Mouse (Mus musculus) heart, embryonic 16.5 days (tissue): ENCODE data around the gene Fcf1. TPM values are rescaled to one million over a fixed set of nuclear protein-coding genes. Genes with fewer than 3 reads are reported as not detected.

Source experiments
- ATAC-seq: fragments of 200-750 bp; cut with Nextera tagmentation; replicated peaks from 2 replicates; pipeline ENCODE4 v1.8.0; 2017; ENCODE audit warnings: moderate number of reproducible peaks; ENCODE audit not compliant: insufficient read depth, low FRiP score; ENCODE audit errors: extremely low read depth
- H3K27ac ChIP-seq: fragments of 300-500 bp; sonication (generic); 2 replicates; pipeline ENCODE4 v1.5.1; 2014; ENCODE audit warnings: mild to moderate bottlenecking, low read length, control low read depth, moderate library complexity
- H3K27me3 ChIP-seq: fragments of 300-500 bp; sonication (generic); 2 replicates; pipeline ENCODE4 v1.6.1; 2014; ENCODE audit warnings: low read length, mixed read lengths; ENCODE audit not compliant: control insufficient read depth, insufficient read depth
- H3K36me3 ChIP-seq: fragments of 300-500 bp; sonication (generic); 2 replicates; pipeline ENCODE4 v1.6.1; 2014; ENCODE audit not compliant: control insufficient read depth, insufficient read depth
- H3K4me1 ChIP-seq: fragments of 300-500 bp; sonication (generic); 2 replicates; pipeline ENCODE4 v1.6.1; 2014; ENCODE audit warnings: low read length, mixed read lengths; ENCODE audit not compliant: control insufficient read depth, insufficient read depth
- H3K4me2 ChIP-seq: fragments of 300-500 bp; sonication (generic); 2 replicates; pipeline ENCODE4 v1.6.1; 2014; ENCODE audit warnings: low read depth, mild to moderate bottlenecking, control low read depth, low read length
- H3K4me3 ChIP-seq: fragments of 300-500 bp; sonication (generic); 2 replicates; pipeline ENCODE4 v1.5.1; 2014; ENCODE audit warnings: mild to moderate bottlenecking, control low read depth, low read length
- H3K9ac ChIP-seq: fragments of 300-500 bp; sonication (generic); 2 replicates; pipeline ENCODE4 v1.6.1; 2014; ENCODE audit warnings: low read length, control low read depth
- H3K9me3 ChIP-seq: fragments of 300-500 bp; sonication (generic); replicated peaks from 2 replicates; pipeline ENCODE4 v1.6.1; 2016; ENCODE audit warnings: low read length; ENCODE audit not compliant: control insufficient read depth
- WGBS: fragments of 180-500 bp; shearing (Covaris S2); extraction: QIAGEN DNeasy Blood & Tissue Kit; methylation state at CpG from one replicate; pipeline ENCODE4 v1.1.7; 2014; 5-methylcytosine and 5-hydroxymethylcytosine counted together
- polyA plus RNA-seq: library from polyadenylated mRNA; unstranded; fragments of >200 nt; fragmentation: Nextera tagmentation; extraction: Ambion mirVana; gene quantifications from 2 replicates; pipeline ENCODE4 v1.2.1, GENCODE M21; 2015

Gene Fcf1
- polyA plus RNA-seq, 1 experiment from 2014 or later = 98.0 TPM

GRCm38 (mm10) chr12:84956317-84956716, 14.4 kb upstream of the Fcf1 start:
- 81% methylated on average over 3 of the region's 3 CpGs for WGBS
- Histone ChIP-seq H3K9me3 (no peaks in the 10 kb centered on the region), H3K9ac (no peak overlapping the region), H3K27me3 (no peaks in the 10 kb centered on the region), H3K36me3 (peaks cover 2% of the 10 kb centered on the region; the same call in 1 of the 2 replicates), H3K27ac (no peak overlapping the region), H3K4me2 (no peak overlapping the region), H3K4me3 (no peak overlapping the region), H3K4me1 (peaks cover 8% of the 10 kb centered on the region; the same call in 1 of the 2 replicates)
- no peak for ATAC-seq

- Histone ChIP-seq H3K9me3 (no peaks in the 10 kb centered on the region), H3K9ac (no peak overlapping the region), H3K4me2 (no peak overlapping the region), H3K4me3 (no peak overlapping the region), H3K4me1 (peaks cover 10% of the 10 kb centered on the region), H3K36me3 (peaks cover 2% of the 10 kb centered on the region; the same call in 1 of the 2 replicates), H3K27me3 (no peaks in the 10 kb centered on the region), H3K27ac (no peak overlapping the region)
- 70% methylated on average over 1 of the region's 1 CpGs for WGBS
- ATAC-seq = no peak
These were observed 11.8 kb upstream of the Fcf1 start for GRCm38 (mm10) chr12:84958794-84959356.

GRCm38 (mm10) chr12:84962606-84963005, 8.1 kb upstream of the Fcf1 start:
- H3K9me3 ChIP-seq = no peaks in the 10 kb centered on the region
- H3K9ac ChIP-seq = no peak overlapping the region
- peak overlapping the region; percentile 37 for H3K4me2 ChIP-seq
- no peak overlapping the region for H3K4me3 ChIP-seq
- peak overlapping the region; percentile 83 for H3K27ac ChIP-seq
- H3K27me3 ChIP-seq = no peaks in the 10 kb centered on the region
- ATAC-seq = peak; percentile 77
- peaks cover 10% of the 10 kb centered on the region for H3K4me1 ChIP-seq
- H3K36me3 ChIP-seq = no peaks in the 10 kb centered on the region; the same call in 1 of the 2 replicates
- WGBS = 37% methylated on average over 7 of the region's 7 CpGs

GRCm38 (mm10) chr12:84968831-84969655, 1.7 kb upstream of the Fcf1 start:
- peaks cover 3% of the 10 kb centered on the region; the same call in 1 of the 2 replicates for H3K36me3 ChIP-seq
- H3K4me3 ChIP-seq = peak overlapping the region; percentile 87
- peak overlapping the region; percentile 88 for H3K9ac ChIP-seq
- no peaks in the 10 kb centered on the region for H3K27me3 ChIP-seq
- no peak overlapping the region for H3K27ac ChIP-seq
- no peak for ATAC-seq
- H3K4me1 ChIP-seq = peaks cover 11% of the 10 kb centered on the region
- WGBS = 77% methylated on average over 16 of the region's 16 CpGs
- H3K9me3 ChIP-seq = no peaks in the 10 kb centered on the region
- H3K4me2 ChIP-seq = peak overlapping the region; percentile 99

GRCm38 (mm10) chr12:84969656-84970427, 855 bp upstream of the Fcf1 start:
- 18% methylated on average over 15 of the region's 15 CpGs for WGBS
- peak overlapping the region; percentile 88 for H3K9ac ChIP-seq
- no peak overlapping the region for H3K27ac ChIP-seq
- H3K4me2 ChIP-seq = peak overlapping the region; percentile 99
- H3K4me3 ChIP-seq = peak overlapping the region; percentile 87
- 0 out of 2 replicates have a peak, but pooled peaks cover 6% of the 10 kb centered on the region for H3K36me3 ChIP-seq
- H3K9me3 ChIP-seq = no peaks in the 10 kb centered on the region
- peaks cover 11% of the 10 kb centered on the region for H3K4me1 ChIP-seq
- no peak for ATAC-seq
- no peaks in the 10 kb centered on the region for H3K27me3 ChIP-seq

- H3K27me3 ChIP-seq = no peaks in the 10 kb centered on the region
- H3K9me3 ChIP-seq = no peaks in the 10 kb centered on the region
- 85% methylated on average over 2 of the region's 2 CpGs for WGBS
- no peak overlapping the region for H3K4me2 ChIP-seq
- no peak for ATAC-seq
- H3K9ac ChIP-seq = no peak overlapping the region
- H3K27ac ChIP-seq = no peak overlapping the region
- no peaks in the 10 kb centered on the region for H3K4me1 ChIP-seq
- H3K4me3 ChIP-seq = no peak overlapping the region
- peaks cover 43% of the 10 kb centered on the region for H3K36me3 ChIP-seq
These were observed 8.7 kb downstream of the Fcf1 start for GRCm38 (mm10) chr12:84979264-84979862.

- Histone ChIP-seq H3K36me3 (no peaks in the 10 kb centered on the region), H3K9ac (no peak overlapping the region), H3K27me3 (no peaks in the 10 kb centered on the region), H3K4me1 (no peaks in the 10 kb centered on the region), H3K4me3 (no peak overlapping the region), H3K4me2 (no peak overlapping the region), H3K27ac (no peak overlapping the region), H3K9me3 (no peaks in the 10 kb centered on the region)
- ATAC-seq = no peak
- 57% methylated on average over 4 of the region's 4 CpGs for WGBS
These were observed 18.8 kb downstream of the Fcf1 start for GRCm38 (mm10) chr12:84989456-84989855.

GRCm38 (mm10) chr12:84995112-84995761, 24.5 kb downstream of the Fcf1 start:
- peak overlapping the region; percentile 42; the same call in 1 of the 2 replicates for H3K9ac ChIP-seq
- H3K36me3 ChIP-seq = no peaks in the 10 kb centered on the region
- no peak for ATAC-seq
- no peaks in the 10 kb centered on the region for H3K9me3 ChIP-seq
- H3K4me1 ChIP-seq = peaks cover 23% of the 10 kb centered on the region
- WGBS = 94% methylated on average over 8 of the region's 9 CpGs
- no peak overlapping the region for H3K27ac ChIP-seq
- H3K4me2 ChIP-seq = peak overlapping the region; percentile 47; the same call in 1 of the 2 replicates
- peak overlapping the region; percentile 98 for H3K4me3 ChIP-seq
- H3K27me3 ChIP-seq = no peaks in the 10 kb centered on the region
